Mouse (Mus musculus): Measurements from ENCODE around the gene Zfp536.

- no peak for TF ChIP-seq EP300 (IDR thresholded peaks at IDR 0.05; ENCODE audit: insufficient read depth, low read depth, low read length)
- no peak for TF ChIP-seq CTCF (IDR thresholded peaks at IDR 0.05)
These were observed 262.3 kb downstream of the Zfp536 start for GRCm38 (mm10) chr7:37510933-37511675.

Measured in heart, adult 2 months (tissue).